Mouse (Mus musculus): ENCODE data around the gene Tmem171. TPM values are rescaled to one million over a fixed set of nuclear protein-coding genes. Genes with fewer than 3 reads are reported as not detected.

The Tmem171 gene
- total RNA-seq, 2 experiments from 2014 or later: not detected

DNA sequence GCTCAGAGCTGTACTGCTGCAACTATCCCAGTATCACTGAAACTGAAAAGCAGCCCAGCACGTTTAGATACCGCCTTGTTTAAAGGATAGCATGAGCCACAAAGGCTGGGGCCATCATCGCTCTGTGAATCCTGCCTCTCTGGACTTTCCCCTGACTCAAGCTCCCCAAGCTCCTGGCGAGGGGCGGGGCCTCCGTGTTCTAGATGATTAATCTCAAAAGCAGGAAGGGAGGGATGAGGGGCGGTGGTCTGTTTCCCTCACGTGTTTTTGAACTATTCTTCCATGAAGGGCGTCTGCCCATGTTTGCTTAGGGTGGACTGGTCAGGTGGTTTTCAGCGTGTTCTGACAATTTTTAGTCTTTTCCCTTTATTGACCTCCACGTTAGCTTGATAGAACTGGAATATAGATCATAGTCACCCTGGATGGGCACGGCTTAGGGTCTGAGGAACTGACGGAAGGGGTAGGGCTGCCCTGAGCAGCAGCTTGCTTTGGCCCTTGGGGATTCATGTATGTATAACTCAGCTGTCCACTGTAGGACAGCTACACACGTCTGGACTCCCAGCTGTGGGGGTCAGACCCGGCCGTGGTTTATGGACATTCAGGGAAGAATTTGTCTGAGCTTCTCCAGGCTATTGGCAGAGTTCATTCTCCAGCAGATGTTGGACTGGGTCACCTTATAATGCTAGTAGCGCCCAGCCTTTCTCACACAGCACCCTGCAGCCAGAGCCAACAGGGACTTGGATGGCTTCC is 43.2 kb downstream of the Tmem171 start:
- peak in 1 of 2 experiments; percentile 21 for DNase-seq (ENCODE audit: low spot score in 2 of 2)

DNA sequence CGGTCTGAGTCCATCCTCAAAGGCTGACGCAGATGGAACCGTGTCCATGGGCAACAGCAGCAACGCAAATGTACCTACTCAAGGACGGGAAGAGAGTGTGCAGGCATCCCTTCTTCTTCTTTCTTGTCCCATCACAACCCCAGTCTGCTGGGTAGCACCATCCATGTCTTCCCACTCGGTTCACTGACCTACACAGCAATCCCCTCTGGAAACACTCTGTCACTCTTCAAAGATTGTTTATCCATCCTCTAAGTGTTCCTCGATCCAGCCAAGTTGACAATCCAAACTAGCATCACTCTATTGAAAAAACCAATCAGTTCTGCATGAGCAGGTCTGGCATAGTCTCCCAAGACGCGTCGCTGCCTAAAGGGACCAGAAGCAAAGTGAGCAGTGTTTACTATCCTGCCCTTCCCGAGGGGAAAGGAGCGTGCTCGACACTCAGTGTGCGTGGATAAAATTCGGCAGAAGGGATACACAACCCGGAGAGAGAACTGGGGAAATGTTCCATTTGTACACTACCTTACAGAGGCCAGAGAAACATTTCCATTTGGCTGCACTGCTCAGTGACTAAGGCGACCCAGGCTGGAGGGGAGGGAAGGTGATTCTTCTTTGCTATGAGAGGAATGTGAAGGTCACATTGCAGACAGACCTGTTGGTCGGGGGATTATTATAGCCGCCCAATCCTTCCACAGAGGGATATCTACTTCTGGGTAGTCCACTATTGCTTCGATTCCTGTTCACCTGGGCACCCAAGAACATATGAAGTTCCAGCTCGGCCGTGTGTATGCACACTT is 46.7 kb downstream of the Tmem171 start:
- DNase-seq (ENCODE audit: low spot score in 2 of 2): no peak

DNA sequence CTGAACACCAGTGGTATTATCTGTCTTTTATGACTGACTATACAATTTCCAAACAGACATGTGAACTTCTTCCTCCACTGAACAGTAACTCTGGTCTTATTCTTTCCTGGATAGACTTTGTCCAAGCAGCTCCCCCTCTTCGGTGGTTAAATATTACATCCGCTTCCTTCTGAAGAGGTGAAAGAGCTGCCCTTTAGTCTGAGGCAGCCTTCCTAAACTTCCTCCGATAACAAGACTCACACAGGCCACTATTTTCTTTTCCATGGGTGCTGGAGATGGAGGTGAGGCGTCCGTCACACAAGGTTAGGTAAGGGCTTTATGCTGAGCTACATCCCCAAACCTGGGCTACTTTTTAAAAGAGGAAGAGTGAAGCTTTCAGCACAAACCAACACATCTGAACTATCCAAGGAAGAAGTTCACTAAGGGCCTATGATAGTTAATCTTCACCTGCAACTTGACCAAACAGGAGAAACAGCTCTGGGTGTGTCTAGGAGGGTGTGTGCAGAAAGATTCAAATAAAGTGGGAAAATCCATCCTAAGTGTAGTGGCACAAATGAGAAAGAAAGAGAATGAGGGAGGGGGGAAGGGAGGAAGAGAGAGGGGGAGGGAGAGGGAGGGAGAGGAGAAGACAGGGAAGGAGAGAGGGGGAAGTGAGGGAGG is 56.0 kb downstream of the Tmem171 start:
- DNase-seq (ENCODE audit: low spot score in 2 of 2): no peak

DNA sequence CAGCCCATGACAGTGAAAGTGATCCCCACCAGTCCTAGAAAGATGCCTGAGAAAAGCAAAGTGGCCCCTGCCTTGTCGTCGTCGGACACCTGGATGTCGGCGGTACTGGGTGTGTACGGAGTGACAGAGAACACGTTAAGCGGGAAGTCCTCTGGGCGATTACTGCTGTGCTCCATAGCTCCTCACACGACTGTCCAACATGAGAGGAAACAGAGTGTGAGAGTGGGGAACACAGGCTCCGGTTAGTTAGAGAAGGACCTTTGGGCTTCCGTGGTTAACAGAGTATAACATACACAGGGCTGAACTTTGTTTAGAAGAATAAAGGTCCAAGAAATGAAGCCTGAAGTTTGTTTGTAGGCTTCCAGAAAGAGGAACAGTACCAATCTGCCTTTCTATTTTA is 57.5 kb downstream of the Tmem171 start, which contains the start of gene Tmem174:
Gene Tmem174, minus strand, starts transcription at position 266 of the 400 bp plus-strand sequence.
- DNase-seq (ENCODE audit: low spot score in 2 of 2): no peak

DNA sequence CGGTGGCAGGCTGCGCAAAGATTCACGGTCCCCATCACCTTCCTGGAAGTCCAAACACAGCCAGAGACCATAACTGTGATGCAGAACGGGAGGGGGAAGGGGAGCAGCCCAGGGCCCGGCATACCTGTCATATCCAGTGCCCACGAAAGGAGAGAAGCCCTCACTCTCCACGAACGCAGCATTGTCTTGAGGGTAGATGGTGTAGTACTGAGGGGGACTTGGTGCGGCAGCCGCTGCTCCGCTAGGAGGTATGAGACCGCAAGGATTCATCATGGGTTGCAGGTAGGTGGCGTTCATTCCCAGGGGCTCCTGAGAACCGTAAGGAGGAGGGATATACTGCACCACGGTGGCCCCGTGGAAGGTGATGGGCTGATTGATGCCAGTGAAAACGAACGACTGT is 58.1 kb downstream of the Tmem171 start:
- no peak for DNase-seq (ENCODE audit: low spot score in 2 of 2)

Other genes starting within 250 kb of the Tmem171 start
- not detected for gene Gm10320, start 202.8 kb downstream of the Tmem171 start, total RNA-seq (2021)
- not detected for gene Tmem174, start 57.4 kb downstream of the Tmem171 start, total RNA-seq (2021)
- gene Fcho2, start 120.6 kb upstream of the Tmem171 start, total RNA-seq (2021): 10 to 100 TPM; 39.8 to 51.5 TPM
- 10 to 100 TPM; 91.7 to 99.7 TPM for gene Tnpo1, start 231.6 kb upstream of the Tmem171 start, total RNA-seq (2021)